Mouse (Mus musculus): ENCODE measurements around the gene Cnot3.

GRCm38 (mm10) chr7:3683908-3684550 lies 39.0 kb downstream of the Cnot3 start:
- TF ChIP-seq CTCF (IDR thresholded peaks at IDR 0.05) (no peak), POLR2A (IDR thresholded peaks at IDR 0.05; ENCODE audit: insufficient read depth, low read depth, low read length) (no peak), EP300 (IDR thresholded peaks at IDR 0.05; ENCODE audit: insufficient read depth, low read depth, low read length) (no peak)

Measured in heart, adult 2 months (tissue).